Mouse (Mus musculus): ENCODE measurements around the gene H2-M10.3. TPM values are rescaled to one million over a fixed set of nuclear protein-coding genes. Genes with fewer than 3 reads are reported as not detected.
"Not testable (repeated sequence)": the region's sequence is repeated elsewhere in the genome, so short reads cannot be mapped to it uniquely, and the experiment has no call there.

H2-M10.3 gene
- not detected in 2 replicates for polyA plus RNA-seq (2015; fragmentation: Nextera tagmentation; extraction: Ambion mirVana)

DNA sequence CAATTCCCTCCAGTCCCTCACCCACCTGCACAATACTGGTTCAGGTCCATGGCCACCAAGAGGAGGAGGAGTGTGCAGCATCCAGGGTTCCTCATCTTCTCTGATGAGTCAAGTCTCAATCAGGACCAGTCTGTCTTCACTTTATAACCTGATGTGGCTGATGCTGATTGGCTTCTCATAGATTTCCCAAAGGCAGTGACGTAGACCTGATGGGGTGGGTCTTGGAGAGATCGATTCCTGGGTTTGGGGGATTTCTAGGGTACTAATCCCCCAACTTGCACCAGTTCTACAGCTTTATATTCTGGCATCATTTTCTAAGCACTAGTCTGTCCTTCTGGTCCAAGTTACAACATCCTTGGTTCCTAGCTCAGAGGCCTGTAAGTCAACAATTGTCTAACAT lies at the start of gene H2-M10.3:
Gene H2-M10.3 (minus strand): TSS at position 101 of the 400 bp plus-strand sequence.
- not testable (repeated sequence) for H3K4me1 ChIP-seq (ENCODE audit: insufficient read depth, low read length); H3K4me2 ChIP-seq (replicated peaks; ENCODE audit: low read depth, low read length); ATAC-seq (ENCODE audit: low FRiP score, low TSS enrichment); H3K9me3 ChIP-seq (ENCODE audit: low read length); H3K27ac ChIP-seq (ENCODE audit: low read length); H3K27me3 ChIP-seq (ENCODE audit: insufficient read depth, low read length); H3K36me3 ChIP-seq (ENCODE audit: insufficient read depth, low read length); H3K9ac ChIP-seq (replicated peaks; ENCODE audit: low read length); H3K4me3 ChIP-seq (ENCODE audit: low read length)
- WGBS = 97% methylated on average over 2 of the region's 2 CpGs

DNA sequence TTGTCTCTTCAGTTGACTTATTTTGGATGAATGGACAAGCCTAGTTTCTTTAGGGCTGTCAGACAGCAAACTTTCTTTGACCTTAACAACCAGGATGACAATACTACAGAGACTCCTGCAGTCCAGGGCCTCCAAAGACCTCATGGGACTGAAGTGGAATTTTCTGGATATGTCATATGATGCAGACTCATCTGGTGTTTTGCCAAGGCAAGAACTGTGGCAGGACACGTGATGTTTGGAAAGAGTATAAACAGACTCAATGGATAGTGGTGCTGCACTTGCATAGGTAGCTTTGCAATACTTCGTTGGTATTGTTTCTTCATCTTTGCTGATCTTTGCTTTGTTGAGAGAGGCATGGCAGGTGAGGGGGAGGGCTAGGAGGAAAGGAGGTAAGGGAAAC lies 49.2 kb upstream of the H2-M10.3 start:
- WGBS = 55% methylated on average over 2 of the region's 2 CpGs
- Histone ChIP-seq H3K9me3 (ENCODE audit: low read length) (0 out of 2 replicates have a peak, but pooled peaks cover 3% of the 10 kb centered on the region), H3K27ac (ENCODE audit: low read length) (no peak overlapping the region), H3K36me3 (ENCODE audit: insufficient read depth, low read length) (no peaks in the 10 kb centered on the region), H3K9ac (replicated peaks; ENCODE audit: low read length) (no peak overlapping the region), H3K27me3 (ENCODE audit: insufficient read depth, low read length) (no peaks in the 10 kb centered on the region), H3K4me2 (replicated peaks; ENCODE audit: low read depth, low read length) (no peak overlapping the region), H3K4me3 (ENCODE audit: low read length) (no peak overlapping the region), H3K4me1 (ENCODE audit: insufficient read depth, low read length) (no peaks in the 10 kb centered on the region)
- ATAC-seq (ENCODE audit: low FRiP score, low TSS enrichment) = no peak

GRCm38 (mm10) chr17:36415407-36415806 lies 47.2 kb upstream of the H2-M10.3 start:
- Histone ChIP-seq H3K4me2 (replicated peaks; ENCODE audit: low read depth, low read length) (no peak overlapping the region), H3K9ac (replicated peaks; ENCODE audit: low read length) (no peak overlapping the region), H3K27ac (ENCODE audit: low read length) (no peak overlapping the region), H3K36me3 (ENCODE audit: insufficient read depth, low read length) (no peaks in the 10 kb centered on the region), H3K4me1 (ENCODE audit: insufficient read depth, low read length) (no peaks in the 10 kb centered on the region), H3K9me3 (ENCODE audit: low read length) (no peaks in the 10 kb centered on the region), H3K4me3 (ENCODE audit: low read length) (no peak overlapping the region), H3K27me3 (ENCODE audit: insufficient read depth, low read length) (no peaks in the 10 kb centered on the region)
- no peak for ATAC-seq (ENCODE audit: low FRiP score, low TSS enrichment)
- 67% methylated on average over 1 of the region's 1 CpGs for WGBS

DNA sequence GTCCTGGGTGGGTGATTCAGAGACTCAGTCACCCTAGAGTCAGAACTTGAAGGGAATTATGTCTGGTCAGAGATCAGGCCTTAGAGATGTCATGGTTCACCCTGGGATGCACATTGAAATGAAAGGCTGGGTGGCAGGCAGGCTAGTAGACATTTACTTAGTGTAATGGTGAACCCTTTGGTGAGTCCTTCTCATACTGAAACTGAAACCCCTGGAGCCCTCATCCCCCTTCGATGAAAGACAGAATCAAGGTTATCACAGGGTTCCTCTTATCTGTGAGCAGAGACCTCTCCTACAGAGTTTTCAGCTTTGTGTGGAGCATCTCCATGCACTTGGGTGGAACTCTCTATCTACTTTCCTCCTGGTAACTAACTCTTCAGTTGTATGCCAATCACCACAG lies 46.1 kb upstream of the H2-M10.3 start:
- ATAC-seq (ENCODE audit: low FRiP score, low TSS enrichment) = no peak
- Histone ChIP-seq H3K9ac (replicated peaks; ENCODE audit: low read length) (no peak overlapping the region), H3K27ac (ENCODE audit: low read length) (no peak overlapping the region), H3K9me3 (ENCODE audit: low read length) (no peaks in the 10 kb centered on the region), H3K4me2 (replicated peaks; ENCODE audit: low read depth, low read length) (no peak overlapping the region), H3K27me3 (ENCODE audit: insufficient read depth, low read length) (no peaks in the 10 kb centered on the region), H3K36me3 (ENCODE audit: insufficient read depth, low read length) (no peaks in the 10 kb centered on the region), H3K4me3 (ENCODE audit: low read length) (no peak overlapping the region), H3K4me1 (ENCODE audit: insufficient read depth, low read length) (no peaks in the 10 kb centered on the region)
- 90% methylated on average over 1 of the region's 1 CpGs for WGBS

DNA sequence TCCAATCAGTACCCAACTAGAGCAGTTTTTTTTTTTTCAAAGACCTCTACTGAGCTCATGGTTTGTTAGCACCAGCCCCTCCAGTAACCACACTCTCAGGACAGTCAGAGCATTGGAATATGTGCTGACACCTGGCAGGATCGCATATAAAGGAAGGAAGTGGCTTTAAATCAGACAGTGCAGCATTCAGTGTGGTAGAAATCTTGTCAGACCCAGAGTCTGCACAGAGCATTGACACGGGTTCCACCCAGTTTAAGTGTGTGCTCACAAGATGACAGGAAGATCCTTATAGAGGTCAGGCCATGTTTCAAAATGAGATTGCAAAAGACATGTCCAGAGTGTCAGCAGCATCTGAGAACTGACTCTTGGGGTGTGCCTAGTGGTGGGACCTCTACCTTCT lies 21.7 kb upstream of the H2-M10.3 start:
- Histone ChIP-seq H3K4me2 (replicated peaks; ENCODE audit: low read depth, low read length) (no peak overlapping the region), H3K4me1 (ENCODE audit: insufficient read depth, low read length) (no peaks in the 10 kb centered on the region), H3K4me3 (ENCODE audit: low read length) (no peak overlapping the region), H3K27ac (ENCODE audit: low read length) (no peak overlapping the region), H3K36me3 (ENCODE audit: insufficient read depth, low read length) (no peaks in the 10 kb centered on the region), H3K9ac (replicated peaks; ENCODE audit: low read length) (no peak overlapping the region), H3K9me3 (ENCODE audit: low read length) (no peaks in the 10 kb centered on the region), H3K27me3 (ENCODE audit: insufficient read depth, low read length) (no peaks in the 10 kb centered on the region)
- no peak for ATAC-seq (ENCODE audit: low FRiP score, low TSS enrichment)
- WGBS = 65% methylated on average over 2 of the region's 2 CpGs

- ATAC-seq (ENCODE audit: low FRiP score, low TSS enrichment); H3K27me3 ChIP-seq (ENCODE audit: insufficient read depth, low read length); H3K9ac ChIP-seq (replicated peaks; ENCODE audit: low read length); H3K4me1 ChIP-seq (ENCODE audit: insufficient read depth, low read length); H3K4me3 ChIP-seq (ENCODE audit: low read length); H3K36me3 ChIP-seq (ENCODE audit: insufficient read depth, low read length); H3K27ac ChIP-seq (ENCODE audit: low read length); H3K9me3 ChIP-seq (ENCODE audit: low read length); H3K4me2 ChIP-seq (replicated peaks; ENCODE audit: low read depth, low read length): not testable (repeated sequence)
Observed at GRCm38 (mm10) chr17:36362404-36362803, 5.8 kb downstream of the H2-M10.3 start.

DNA sequence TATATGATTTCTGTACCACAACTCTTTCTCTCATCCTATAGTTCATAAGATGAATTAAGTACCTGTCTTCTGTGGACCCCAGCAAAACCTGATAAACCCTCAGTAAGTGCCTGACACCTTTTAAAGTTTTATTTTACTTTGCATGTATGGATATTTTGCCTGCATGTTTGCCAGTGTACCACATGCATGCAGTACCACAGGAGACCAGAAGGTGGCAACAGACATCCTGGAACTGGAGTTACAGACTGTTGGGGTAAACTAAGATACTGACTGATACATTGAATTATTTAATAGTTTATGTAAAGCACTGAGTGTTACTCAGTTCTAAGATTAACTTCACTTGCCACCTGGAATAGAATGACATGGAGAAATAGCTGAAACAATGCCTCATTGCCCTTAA lies 10.7 kb downstream of the H2-M10.3 start:
- not testable (repeated sequence) for H3K4me3 ChIP-seq (ENCODE audit: low read length); H3K36me3 ChIP-seq (ENCODE audit: insufficient read depth, low read length); ATAC-seq (ENCODE audit: low FRiP score, low TSS enrichment); H3K9ac ChIP-seq (replicated peaks; ENCODE audit: low read length); H3K9me3 ChIP-seq (ENCODE audit: low read length); H3K4me2 ChIP-seq (replicated peaks; ENCODE audit: low read depth, low read length); H3K4me1 ChIP-seq (ENCODE audit: insufficient read depth, low read length); H3K27ac ChIP-seq (ENCODE audit: low read length); H3K27me3 ChIP-seq (ENCODE audit: insufficient read depth, low read length)

DNA sequence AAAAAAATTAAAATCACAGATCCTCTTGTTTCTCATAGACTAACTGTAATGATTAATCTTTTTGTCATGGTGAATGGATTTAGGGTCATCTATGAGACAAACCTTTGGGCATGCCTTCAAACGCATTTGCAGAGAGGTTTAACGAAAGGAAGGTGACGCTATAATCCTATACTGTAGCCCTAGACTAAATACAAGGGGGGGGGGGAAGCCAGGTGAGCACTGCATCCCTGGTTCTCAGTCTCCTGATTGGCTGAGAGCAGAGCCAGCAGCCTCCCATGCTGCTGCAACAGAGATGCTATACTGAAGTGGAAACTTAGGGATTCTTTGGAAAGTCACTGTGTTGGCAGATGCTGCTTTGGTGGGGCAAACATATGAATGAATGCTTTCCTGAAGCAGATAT lies 12.5 kb downstream of the H2-M10.3 start:
- H3K4me3 ChIP-seq (ENCODE audit: low read length) = no peak overlapping the region
- WGBS = 37% methylated on average over 3 of the region's 3 CpGs
- H3K27me3 ChIP-seq (ENCODE audit: insufficient read depth, low read length) = peaks cover 5% of the 10 kb centered on the region; the same call in 1 of the 2 replicates
- ATAC-seq (ENCODE audit: low FRiP score, low TSS enrichment) = no peak
- no peaks in the 10 kb centered on the region for H3K9me3 ChIP-seq (ENCODE audit: low read length)
- no peak overlapping the region for H3K4me2 ChIP-seq (replicated peaks; ENCODE audit: low read depth, low read length)
- no peaks in the 10 kb centered on the region for H3K4me1 ChIP-seq (ENCODE audit: insufficient read depth, low read length)
- H3K36me3 ChIP-seq (ENCODE audit: insufficient read depth, low read length) = no peaks in the 10 kb centered on the region
- no peak overlapping the region for H3K27ac ChIP-seq (ENCODE audit: low read length)
- H3K9ac ChIP-seq (replicated peaks; ENCODE audit: low read length) = no peak overlapping the region

DNA sequence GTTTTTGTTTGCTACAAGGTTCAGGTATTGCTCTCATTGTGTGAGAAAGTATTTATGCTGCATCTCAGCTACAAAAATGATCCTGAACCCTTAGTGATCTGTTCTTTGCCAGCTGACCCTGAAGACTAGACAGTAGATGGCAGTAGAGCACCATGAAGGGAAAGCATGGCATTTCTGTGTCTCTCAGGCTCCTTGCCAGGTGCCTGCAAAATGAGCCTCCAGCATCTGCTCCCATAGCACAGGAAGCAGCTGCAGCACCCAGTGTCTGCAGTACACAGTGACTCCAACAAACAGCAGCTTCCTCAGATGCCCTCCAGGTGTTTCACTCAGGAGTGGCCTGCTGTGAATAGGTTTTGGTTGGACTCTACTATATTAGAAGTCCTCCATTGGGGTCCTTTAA lies 12.9 kb downstream of the H2-M10.3 start:
- not testable (repeated sequence) for H3K36me3 ChIP-seq (ENCODE audit: insufficient read depth, low read length); H3K4me1 ChIP-seq (ENCODE audit: insufficient read depth, low read length); H3K4me3 ChIP-seq (ENCODE audit: low read length); H3K27me3 ChIP-seq (ENCODE audit: insufficient read depth, low read length); ATAC-seq (ENCODE audit: low FRiP score, low TSS enrichment); H3K9ac ChIP-seq (replicated peaks; ENCODE audit: low read length); H3K9me3 ChIP-seq (ENCODE audit: low read length); H3K27ac ChIP-seq (ENCODE audit: low read length); H3K4me2 ChIP-seq (replicated peaks; ENCODE audit: low read depth, low read length)

DNA sequence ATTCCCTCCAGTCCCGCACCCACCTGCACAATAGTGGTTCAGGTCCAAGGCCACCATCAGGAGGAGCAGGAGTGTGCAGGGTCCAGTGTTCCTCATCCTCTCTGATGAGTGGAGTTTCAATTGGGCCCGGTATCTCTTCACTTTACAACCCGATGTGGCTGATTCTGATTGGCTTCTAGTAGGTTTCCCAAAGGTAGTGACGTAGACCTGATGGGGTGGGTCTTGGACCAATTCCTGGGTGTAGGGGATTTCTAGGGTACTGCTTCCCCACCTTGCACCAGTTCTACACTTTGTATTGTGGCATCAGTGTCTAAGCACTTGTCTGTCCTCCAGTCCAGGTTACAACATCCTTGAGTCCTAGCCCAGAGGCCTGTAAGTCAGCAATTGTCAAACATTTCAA lies 42.2 kb downstream of the H2-M10.3 start, which contains the start of gene H2-M10.1:
Gene H2-M10.1 (minus strand): TSS at position 101 of the 400 bp plus-strand sequence.
- no peaks in the 10 kb centered on the region for H3K9me3 ChIP-seq (ENCODE audit: low read length)
- no peaks in the 10 kb centered on the region for H3K27me3 ChIP-seq (ENCODE audit: insufficient read depth, low read length)
- no peak within 1 kb of the TSS for H3K27ac ChIP-seq (ENCODE audit: low read length)
- no peak for ATAC-seq (ENCODE audit: low FRiP score, low TSS enrichment)
- 90% methylated on average over 4 of the region's 4 CpGs for WGBS
- no peak within 1 kb of the TSS for H3K9ac ChIP-seq (replicated peaks; ENCODE audit: low read length)
- no peaks in the 10 kb centered on the region for H3K4me1 ChIP-seq (ENCODE audit: insufficient read depth, low read length)
- H3K4me3 ChIP-seq (ENCODE audit: low read length) = no peak within 1 kb of the TSS
- H3K4me2 ChIP-seq (replicated peaks; ENCODE audit: low read depth, low read length) = no peak within 1 kb of the TSS
- no peaks in the 10 kb centered on the region for H3K36me3 ChIP-seq (ENCODE audit: insufficient read depth, low read length)

Measured in kidney, embryonic 16.5 days (tissue).